ENCODE assay signal across 24 mouse cellular contexts in genomic region chr7:84651987-84652321, GRCm38 (mm10). TPM values are rescaled to one million over a fixed set of nuclear protein-coding genes. Genes with fewer than 3 reads are reported as not detected.
DNase-seq lines count a peak whose midpoint lies in the region; ATAC-seq and TF ChIP-seq lines count a peak whose summit lies in the region.
"Had no signal": no experiment of that assay in that cellular context is flagged by ENCODE, and none has a peak within 500 bp of the region (broad histone marks: within the 10 kb centered on the region; RNA-seq: fewer than 3 reads in every experiment).

No protein-coding gene starts in this region.

- H3K4me2 ChIP-seq in liver, embryonic 11.5 days: peak overlapping the region; percentile 44; the same call in 1 of the 2 replicates
- peak overlapping the region; percentile 61 for H3K4me2 ChIP-seq in liver, embryonic 15.5 days
- no peak overlapping the region for H3K4me2 ChIP-seq in hindbrain, postnatal 0 days (ENCODE audit: low read depth, low read length)
- H3K4me2 ChIP-seq: forebrain, embryonic 12.5 days; hindbrain, embryonic 12.5 days; limb, embryonic 12.5 days; midbrain, embryonic 12.5 days; neural tube, embryonic 15.5 days had no signal

- WGBS in liver, embryonic 11.5 days: 56% methylated on average over 2 of the region's 2 CpGs
- WGBS in liver, embryonic 15.5 days (ENCODE audit: insufficient replicate concordance): 35% methylated on average over 2 of the region's 2 CpGs
- WGBS in hindbrain, postnatal 0 days: 90% methylated on average over 2 of the region's 2 CpGs

- no peak overlapping the region for H3K4me3 ChIP-seq in liver, embryonic 11.5 days (ENCODE audit: low read depth, low read length)
- H3K4me3 ChIP-seq in liver, embryonic 15.5 days (replicated peaks): peak overlapping the region; percentile 24
- H3K4me3 ChIP-seq in hindbrain, postnatal 0 days (ENCODE audit: low read length): no peak overlapping the region
- H3K4me3 ChIP-seq: embryonic facial prominence, embryonic 10.5 days; forebrain, embryonic 12.5 days; hindbrain, embryonic 12.5 days; limb, embryonic 12.5 days; midbrain, embryonic 12.5 days; neural tube, embryonic 15.5 days had no signal

- peak overlapping the region; percentile 88 for H3K27ac ChIP-seq in liver, embryonic 11.5 days (ENCODE audit: low read depth, low read length)
- peak overlapping the region; percentile 95 for H3K27ac ChIP-seq in liver, embryonic 15.5 days (replicated peaks)
- H3K27ac ChIP-seq in hindbrain, postnatal 0 days: no peak overlapping the region
- H3K27ac ChIP-seq: embryonic facial prominence, embryonic 10.5 days; forebrain, embryonic 12.5 days; hindbrain, embryonic 12.5 days; limb, embryonic 12.5 days; midbrain, embryonic 12.5 days; neural tube, embryonic 15.5 days had no signal

- H3K4me1 ChIP-seq in liver, embryonic 11.5 days (replicated peaks; ENCODE audit: control insufficient read depth, insufficient read depth, low read length): peaks cover 36% of the 10 kb centered on the region
- peaks cover 75% of the 10 kb centered on the region for H3K4me1 ChIP-seq in liver, embryonic 15.5 days (replicated peaks)
- no peaks in the 10 kb centered on the region for H3K4me1 ChIP-seq in hindbrain, postnatal 0 days (ENCODE audit: insufficient read depth, low read length)
- H3K4me1 ChIP-seq: embryonic facial prominence, embryonic 10.5 days; forebrain, embryonic 12.5 days; hindbrain, embryonic 12.5 days; limb, embryonic 12.5 days; midbrain, embryonic 12.5 days; neural tube, embryonic 15.5 days had no signal

- no peak for TF ChIP-seq CTCF in hindbrain, postnatal 0 days (IDR thresholded peaks at IDR 0.05; ENCODE audit: low read depth)

- H3K36me3 ChIP-seq in liver, embryonic 11.5 days (ENCODE audit: control insufficient read depth, insufficient read depth, low read length): no peaks in the 10 kb centered on the region; the same call in 1 of the 2 replicates
- peaks cover 5% of the 10 kb centered on the region for H3K36me3 ChIP-seq in liver, embryonic 15.5 days (replicated peaks)
- H3K36me3 ChIP-seq in hindbrain, postnatal 0 days (ENCODE audit: insufficient read depth, low read length): no peaks in the 10 kb centered on the region
- H3K36me3 ChIP-seq: forebrain, embryonic 12.5 days; hindbrain, embryonic 12.5 days; midbrain, embryonic 12.5 days; neural tube, embryonic 15.5 days had no signal

- H3K9me3 ChIP-seq in liver, embryonic 11.5 days (ENCODE audit: control insufficient read depth, low read length): no peaks in the 10 kb centered on the region
- no peaks in the 10 kb centered on the region for H3K9me3 ChIP-seq in liver, embryonic 15.5 days (replicated peaks)
- H3K9me3 ChIP-seq in hindbrain, postnatal 0 days (ENCODE audit: low read length): no peaks in the 10 kb centered on the region
- H3K9me3 ChIP-seq: embryonic facial prominence, embryonic 10.5 days; forebrain, embryonic 12.5 days; G1E; hindbrain, embryonic 12.5 days; limb, embryonic 12.5 days; midbrain, embryonic 12.5 days; neural tube, embryonic 15.5 days had no signal

- no peak for ATAC-seq in liver, embryonic 11.5 days (replicated peaks; ENCODE audit: low FRiP score)
- peak; percentile 19; the same call in 1 of the 2 replicates for ATAC-seq in erythroblast, adult 5-6 weeks (replicated peaks; ENCODE audit: low FRiP score, poor library complexity, severe bottlenecking)
- ATAC-seq in liver, embryonic 15.5 days (ENCODE audit: insufficient read depth): peak; percentile 1; the same call in 1 of the 2 replicates
- ATAC-seq in hindbrain, postnatal 0 days: no peak

- no peak for DNase-seq in liver, embryonic 11.5 days (ENCODE audit: low spot score)
- DNase-seq in liver: no peak
- no peak for DNase-seq in hindbrain, postnatal 0 days (ENCODE audit: low spot score)
- no peak for DNase-seq in right cerebral cortex, adult 2 months (ENCODE audit: low spot score in 2 of 2)
- DNase-seq in layer of hippocampus, postnatal 36 days: no peak
- DNase-seq: adrenal gland, postnatal 25 days; B cell, adult 2 months; cerebellum, adult 11-12 months; cerebellum, postnatal 10 days; kidney, adult 18-20 months; kidney, postnatal 10 days; lung, adult 2 months; lung, postnatal 14 days; right cerebral cortex, adult 18-20 months had no signal

- H3K9ac ChIP-seq in liver, embryonic 11.5 days (ENCODE audit: low read depth, low read length): no peak overlapping the region
- peak overlapping the region; percentile 47 for H3K9ac ChIP-seq in liver, embryonic 15.5 days
- no peak overlapping the region for H3K9ac ChIP-seq in hindbrain, postnatal 0 days (replicated peaks; ENCODE audit: low read length)
- H3K9ac ChIP-seq: forebrain, embryonic 12.5 days; hindbrain, embryonic 12.5 days; limb, embryonic 12.5 days; midbrain, embryonic 12.5 days; neural tube, embryonic 15.5 days had no signal

- no peaks in the 10 kb centered on the region for H3K27me3 ChIP-seq in liver, embryonic 11.5 days (replicated peaks; ENCODE audit: control insufficient read depth, insufficient read depth, low read length)
- no peaks in the 10 kb centered on the region for H3K27me3 ChIP-seq in liver, embryonic 15.5 days
- H3K27me3 ChIP-seq in hindbrain, postnatal 0 days (ENCODE audit: insufficient read depth, low read length): no peaks in the 10 kb centered on the region
- H3K27me3 ChIP-seq: CH12.LX; forebrain, embryonic 12.5 days; hindbrain, embryonic 12.5 days; limb, embryonic 12.5 days; midbrain, embryonic 12.5 days; neural tube, embryonic 15.5 days had no signal

RNA-seq across cellular contexts. Expression of gene Zfand6, which starts 37.8 kb away (rescaled TPM):
- polyA plus RNA-seq in liver, embryonic 11.5 days (2014; fragmentation: Nextera tagmentation; extraction: Ambion mirVana): 123 and 126 TPM in 2 replicates
- 436 and 450 TPM in 2 replicates for total RNA-seq in erythroblast, adult 5-6 weeks (2015; ENCODE audit: low replicate concordance)
- 548 and 626 TPM in 2 replicates for total RNA-seq in erythroblast, adult 5-6 weeks (2017; ENCODE audit: low replicate concordance)
- polyA plus RNA-seq in liver, embryonic 15.5 days (2015; fragmentation: Nextera tagmentation; extraction: Ambion mirVana): 145 and 154 TPM in 2 replicates
- total RNA-seq in hindbrain, postnatal 0 days (2014; rRNA removed): 82.5 and 104 TPM in 2 replicates
- 141 and 152 TPM in 2 replicates for polyA plus RNA-seq in hindbrain, postnatal 0 days (2015; fragmentation: Nextera tagmentation; extraction: Ambion mirVana)
- 10 to 100 TPM; 74.9 to 75.7 TPM for total RNA-seq in layer of hippocampus, postnatal 36 days (2021)

RNA-seq across cellular contexts. Expression of gene Fah, which starts 45.4 kb away (rescaled TPM):
- 20.7 and 21.3 TPM in 2 replicates for polyA plus RNA-seq in liver, embryonic 11.5 days (2014; fragmentation: Nextera tagmentation; extraction: Ambion mirVana)
- total RNA-seq in erythroblast, adult 5-6 weeks (2015; ENCODE audit: low replicate concordance): not detected in 2 replicates
- total RNA-seq in erythroblast, adult 5-6 weeks (2017; ENCODE audit: low replicate concordance): 3.1 TPM in 1 of 2 replicates, not detected in the other
- polyA plus RNA-seq in liver, embryonic 15.5 days (2015; fragmentation: Nextera tagmentation; extraction: Ambion mirVana): 78.8 and 103 TPM in 2 replicates
- total RNA-seq in hindbrain, postnatal 0 days (2014; rRNA removed): 17.6 and 20.8 TPM in 2 replicates
- polyA plus RNA-seq in hindbrain, postnatal 0 days (2015; fragmentation: Nextera tagmentation; extraction: Ambion mirVana): 14.3 and 14.9 TPM in 2 replicates
- total RNA-seq in layer of hippocampus, postnatal 36 days (2021): 10 to 100 TPM; 16.0 to 20.1 TPM

Comparison
In these comparisons a context has a peak if more than half of its experiments do, and no peak if none do; other contexts are left out.
1. ATAC-seq: peak in erythroblast, adult 5-6 weeks (single experiment) and liver, embryonic 15.5 days (single experiment); none in liver, embryonic 11.5 days (single experiment) and hindbrain, postnatal 0 days (single experiment).